Mouse (Mus musculus) megakaryocyte, embryonic 14.5 days (primary cell): Measurements from ENCODE around the gene Oasl1.

Experiments used
- FLI1 ChIP-seq: IDR thresholded peaks from 2 replicates; pipeline ENCODE4 v1.6.1; 2012; ENCODE audit warnings: low read length, inconsistent platforms, mixed read lengths
- GATA1 ChIP-seq: IDR thresholded peaks from 3 replicates; pipeline ENCODE4 v1.6.1; 2012; ENCODE audit warnings: mixed read lengths, low read length, inconsistent platforms, borderline replicate concordance

DNA sequence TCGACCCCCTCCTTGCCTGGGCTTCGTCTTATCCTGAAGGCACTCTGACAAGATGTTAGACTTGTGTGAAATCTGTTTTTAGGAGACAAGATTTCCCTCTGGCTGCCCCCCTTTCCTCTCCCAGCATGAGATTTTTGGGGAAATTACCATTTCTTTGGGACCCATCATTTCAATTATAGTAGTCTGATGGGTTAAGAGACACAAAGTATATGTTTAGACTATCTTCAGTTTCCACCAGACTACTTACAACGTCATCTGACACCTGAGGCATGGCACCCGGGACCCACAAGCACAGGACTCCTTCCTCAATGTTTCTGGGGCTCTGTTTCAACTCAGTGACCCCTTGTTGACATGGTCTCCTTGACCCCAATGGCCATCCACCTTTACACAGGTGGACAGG lies 27.5 kb upstream of the Oasl1 start:
- TF ChIP-seq FLI1 (no peak), GATA1 (no peak)
